Comparison of ENCODE assay signal across 7 mouse cellular contexts in genomic region chr5:101659411-101659971, GRCm38 (mm10). TPM values are rescaled to one million over a fixed set of nuclear protein-coding genes. Genes with fewer than 3 reads are reported as not detected.
DNase-seq lines count a peak whose midpoint lies in the region; ATAC-seq and TF ChIP-seq lines count a peak whose summit lies in the region.

No protein-coding gene starts in this region.

- no peak overlapping the region for H3K27ac ChIP-seq in lung, postnatal 0 days (ENCODE audit: low read length)
- H3K27ac ChIP-seq in embryonic facial prominence, embryonic 15.5 days (replicated peaks), result no peak overlapping the region
- H3K27ac ChIP-seq in intestine, postnatal 0 days (ENCODE audit: low read depth, low read length), result no peak overlapping the region
- no peak overlapping the region for H3K27ac ChIP-seq in stomach, embryonic 15.5 days

- no peak overlapping the region for H3K9ac ChIP-seq in lung, postnatal 0 days (replicated peaks; ENCODE audit: low read depth)
- no peak overlapping the region for H3K9ac ChIP-seq in embryonic facial prominence, embryonic 15.5 days
- H3K9ac ChIP-seq in intestine, postnatal 0 days (ENCODE audit: low read depth, low read length), result no peak overlapping the region
- H3K9ac ChIP-seq in stomach, embryonic 15.5 days, result no peak overlapping the region

- under 1% methylated on average over 38 of the region's 39 CpGs for WGBS in lung, postnatal 0 days
- under 1% methylated on average over 39 of the region's 39 CpGs for WGBS in embryonic facial prominence, embryonic 15.5 days
- 2% methylated on average over 38 of the region's 39 CpGs for WGBS in intestine, postnatal 0 days
- WGBS in stomach, embryonic 15.5 days, result 5% methylated on average over 38 of the region's 39 CpGs

- no peak for TF ChIP-seq EP300 in lung, postnatal 0 days (IDR thresholded peaks at IDR 0.05)

- no peaks in the 10 kb centered on the region for H3K9me3 ChIP-seq in lung, postnatal 0 days (ENCODE audit: low read length)
- H3K9me3 ChIP-seq in embryonic facial prominence, embryonic 15.5 days (replicated peaks), result no peaks in the 10 kb centered on the region
- H3K9me3 ChIP-seq in intestine, postnatal 0 days (ENCODE audit: control insufficient read depth), result no peaks in the 10 kb centered on the region
- H3K9me3 ChIP-seq in stomach, embryonic 15.5 days, result no peaks in the 10 kb centered on the region

- peaks cover 77% of the 10 kb centered on the region for H3K27me3 ChIP-seq in lung, postnatal 0 days (replicated peaks; ENCODE audit: insufficient read depth, low read length)
- peaks cover 87% of the 10 kb centered on the region for H3K27me3 ChIP-seq in embryonic facial prominence, embryonic 15.5 days
- H3K27me3 ChIP-seq in intestine, postnatal 0 days (replicated peaks; ENCODE audit: control insufficient read depth, insufficient read depth, low read length), result peaks cover 97% of the 10 kb centered on the region
- peaks cover 67% of the 10 kb centered on the region for H3K27me3 ChIP-seq in stomach, embryonic 15.5 days (replicated peaks)

- no peaks in the 10 kb centered on the region for H3K36me3 ChIP-seq in lung, postnatal 0 days (ENCODE audit: insufficient read depth, low read length)
- no peaks in the 10 kb centered on the region for H3K36me3 ChIP-seq in embryonic facial prominence, embryonic 15.5 days
- no peaks in the 10 kb centered on the region for H3K36me3 ChIP-seq in intestine, postnatal 0 days (ENCODE audit: control insufficient read depth, insufficient read depth)
- H3K36me3 ChIP-seq in stomach, embryonic 15.5 days, result no peaks in the 10 kb centered on the region

- H3K4me2 ChIP-seq in lung, postnatal 0 days (replicated peaks; ENCODE audit: low read depth, low read length), result no peak overlapping the region
- 0 out of 2 replicates have a peak overlapping the region, but pooled peaks have one; percentile 4 for H3K4me2 ChIP-seq in embryonic facial prominence, embryonic 15.5 days (replicated peaks)
- no peak overlapping the region for H3K4me2 ChIP-seq in intestine, postnatal 0 days (replicated peaks; ENCODE audit: low read depth)
- peak overlapping the region; percentile 31 for H3K4me2 ChIP-seq in stomach, embryonic 15.5 days

- 0 out of 2 replicates have a peak, but pooled peaks cover 5% of the 10 kb centered on the region for H3K4me1 ChIP-seq in lung, postnatal 0 days (ENCODE audit: insufficient read depth, low read depth, low read length)
- peaks cover 19% of the 10 kb centered on the region for H3K4me1 ChIP-seq in embryonic facial prominence, embryonic 15.5 days
- peaks cover 6% of the 10 kb centered on the region; the same call in 1 of the 2 replicates for H3K4me1 ChIP-seq in intestine, postnatal 0 days (replicated peaks; ENCODE audit: control insufficient read depth, insufficient read depth, low read length)
- peaks cover 14% of the 10 kb centered on the region for H3K4me1 ChIP-seq in stomach, embryonic 15.5 days

- TF ChIP-seq CTCF in lung, postnatal 0 days (IDR thresholded peaks at IDR 0.05), result no peak
- TF ChIP-seq CTCF in intestine, postnatal 0 days (IDR thresholded peaks at IDR 0.05; ENCODE audit: low read depth), result no peak

- no peak for DNase-seq in lung, postnatal 0 days (ENCODE audit: low spot score)
- no peak for DNase-seq in lung, adult 18-20 months
- no peak for DNase-seq in ovary, postnatal 14 days (ENCODE audit: low spot score)

- 0 out of 2 replicates have a peak overlapping the region, but pooled peaks have one; percentile 3 for H3K4me3 ChIP-seq in lung, postnatal 0 days (ENCODE audit: low read depth, low read length)
- no peak overlapping the region for H3K4me3 ChIP-seq in embryonic facial prominence, embryonic 15.5 days (replicated peaks)
- H3K4me3 ChIP-seq in intestine, postnatal 0 days (ENCODE audit: low read depth, low read length), result peak overlapping the region; percentile 16; the same call in 1 of the 2 replicates
- H3K4me3 ChIP-seq in stomach, embryonic 15.5 days (replicated peaks), result peak overlapping the region; percentile 20

- no peak for ATAC-seq in lung, postnatal 0 days
- ATAC-seq in embryonic facial prominence, embryonic 15.5 days (ENCODE audit: insufficient number of reproducible peaks, low FRiP score, low TSS enrichment, low read depth), result no peak
- no peak for ATAC-seq in intestine, postnatal 0 days
- ATAC-seq in stomach, embryonic 15.5 days (ENCODE audit: insufficient read depth, low FRiP score, low read depth), result no peak
- ATAC-seq in inflammation-experienced regulatory T-cells, adult 6 months, result no peak

RNA-seq across cellular contexts. Expression of gene Nkx6-1, which starts 5.3 kb away (rescaled TPM):
- 0.07 and 0.13 TPM in 2 replicates for polyA plus RNA-seq in lung, postnatal 0 days (2015; fragmentation: Nextera tagmentation; extraction: Ambion mirVana)
- 0.13 TPM in 1 of 2 replicates, not detected in the other for polyA plus RNA-seq in embryonic facial prominence, embryonic 15.5 days (2015; fragmentation: Nextera tagmentation; extraction: Ambion mirVana)
- polyA plus RNA-seq in intestine, postnatal 0 days (2015; fragmentation: Nextera tagmentation; extraction: Ambion mirVana), result not detected in 2 replicates
- 5.2 and 7.9 TPM in 2 replicates for polyA plus RNA-seq in stomach, embryonic 15.5 days (2015; fragmentation: Nextera tagmentation; extraction: Ambion mirVana)
- not detected for polyA plus RNA-seq in inflammation-experienced regulatory T-cells, adult 6 months (2017; shearing (Covaris generic))

Comparison
In these comparisons a context has a peak if more than half of its experiments do, and no peak if none do; other contexts are left out.
1. H3K4me2 ChIP-seq: peak in embryonic facial prominence, embryonic 15.5 days (single experiment) and stomach, embryonic 15.5 days (single experiment); none in lung, postnatal 0 days (single experiment) and intestine, postnatal 0 days (single experiment).